Mouse (Mus musculus) erythroblast, embryonic 14.5 days (primary cell): Measurements from ENCODE around the gene Rab24. TPM values are rescaled to one million over a fixed set of nuclear protein-coding genes. Genes with fewer than 3 reads are reported as not detected.

ENCODE experiments used
- H3K27me3 ChIP-seq: 2 replicates; pipeline ENCODE4 v1.6.1; 2012; ENCODE audit warnings: inconsistent platforms; ENCODE audit not compliant: control insufficient read depth
- H3K36me3 ChIP-seq: 2 replicates; pipeline ENCODE4 v1.6.1; 2012; ENCODE audit warnings: mild to moderate bottlenecking, inconsistent platforms; ENCODE audit not compliant: control insufficient read depth
- H3K4me1 ChIP-seq: 2 replicates; pipeline ENCODE4 v1.6.1; 2012; ENCODE audit warnings: inconsistent platforms; ENCODE audit not compliant: control insufficient read depth
- H3K4me3 ChIP-seq: replicated peaks from 2 replicates; pipeline ENCODE3; 2012; ENCODE audit warnings: moderate library complexity, mild to moderate bottlenecking, inconsistent platforms
- H3K9me3 ChIP-seq: 2 replicates; pipeline ENCODE4 v1.6.1; 2012; ENCODE audit warnings: low read length, inconsistent platforms, mixed read lengths; ENCODE audit not compliant: control insufficient read depth
- GATA1 ChIP-seq: IDR thresholded peaks from 2 replicates; pipeline ENCODE4 v1.6.1; 2012; ENCODE audit warnings: low read length, inconsistent platforms, mixed read lengths
- TAL1 ChIP-seq: IDR thresholded peaks from 3 replicates; pipeline ENCODE4 v1.6.1; 2012; ENCODE audit warnings: low read length, inconsistent platforms, mixed read lengths
- polyA plus RNA-seq: library from polyadenylated mRNA; stranded (reverse); fragments of >175 nt; gene quantifications from 2 replicates; pipeline ENCODE4 v1.2.3, GENCODE M21; 2012

The Rab24 gene
- polyA plus RNA-seq, 1 experiment: 11.5 TPM

DNA sequence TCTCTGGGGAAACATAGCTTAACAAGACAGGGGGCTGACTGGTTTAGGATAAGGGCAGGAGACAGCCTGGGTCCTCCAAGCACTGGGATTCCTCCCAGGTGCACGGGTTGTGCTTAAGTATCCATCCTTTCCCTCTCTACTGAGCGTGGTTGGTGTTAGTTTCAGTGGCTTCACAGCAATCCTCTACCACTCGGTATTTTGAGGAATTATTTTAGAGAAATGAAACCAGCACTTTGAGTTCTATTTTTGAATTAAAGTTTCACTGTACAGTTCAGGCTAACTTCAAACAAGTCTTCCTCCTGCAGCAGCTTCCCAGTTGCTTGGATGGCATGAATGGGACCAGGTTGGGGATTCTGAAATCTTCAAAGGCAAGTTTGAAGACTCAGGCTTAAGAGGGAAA, 3.4 kb downstream of the Rab24 start:
- H3K9me3 ChIP-seq: no peaks in the 10 kb centered on the region
- H3K4me1 ChIP-seq: peaks cover 33% of the 10 kb centered on the region
- TF ChIP-seq TAL1: no peak
- TF ChIP-seq GATA1: no peak
- no peak overlapping the region for H3K4me3 ChIP-seq
- H3K27me3 ChIP-seq: no peaks in the 10 kb centered on the region
- peaks cover 82% of the 10 kb centered on the region for H3K36me3 ChIP-seq

- no peaks in the 10 kb centered on the region for H3K27me3 ChIP-seq
- peaks cover 98% of the 10 kb centered on the region for H3K36me3 ChIP-seq
- peaks cover 2% of the 10 kb centered on the region for H3K4me1 ChIP-seq
- no peak for TF ChIP-seq GATA1
- no peak for TF ChIP-seq TAL1
- no peak overlapping the region for H3K4me3 ChIP-seq
- no peaks in the 10 kb centered on the region for H3K9me3 ChIP-seq
Observed at GRCm38 (mm10) chr13:55314891-55315412, 6.8 kb downstream of the Rab24 start.

DNA sequence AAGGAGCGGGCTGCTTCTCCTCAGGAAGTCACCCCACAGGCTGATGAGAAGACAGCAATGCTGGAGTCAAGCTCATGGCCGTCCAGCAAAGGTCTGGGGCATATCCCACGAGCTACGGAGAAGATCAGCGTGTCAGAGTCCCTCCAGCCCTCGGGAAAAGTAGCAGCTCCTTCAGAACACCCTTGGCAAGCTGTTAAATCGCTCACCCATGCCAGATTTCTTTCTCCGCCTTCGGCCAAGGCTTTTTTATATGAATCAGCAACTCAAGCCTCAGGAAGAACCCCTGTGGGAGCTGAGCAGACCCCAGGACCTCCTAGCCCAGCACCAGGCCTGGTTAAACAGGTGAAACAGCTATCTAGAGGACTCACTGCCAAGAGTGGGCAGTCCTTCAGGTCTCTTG, 8.7 kb downstream of the Rab24 start:
- no peaks in the 10 kb centered on the region for H3K9me3 ChIP-seq
- no peak overlapping the region for H3K4me3 ChIP-seq
- no peak for TF ChIP-seq TAL1
- no peak for TF ChIP-seq GATA1
- H3K4me1 ChIP-seq: no peaks in the 10 kb centered on the region; the same call in 1 of the 2 replicates
- no peaks in the 10 kb centered on the region for H3K27me3 ChIP-seq
- peaks cover 93% of the 10 kb centered on the region for H3K36me3 ChIP-seq

GRCm38 (mm10) chr13:55312028-55312630, 9.6 kb downstream of the Rab24 start:
- Histone ChIP-seq H3K27me3 (no peaks in the 10 kb centered on the region), H3K36me3 (peaks cover 93% of the 10 kb centered on the region), H3K4me1 (no peaks in the 10 kb centered on the region; the same call in 1 of the 2 replicates), H3K4me3 (no peak overlapping the region), H3K9me3 (no peaks in the 10 kb centered on the region)
- TF ChIP-seq TAL1: no peak
- no peak for TF ChIP-seq GATA1

DNA sequence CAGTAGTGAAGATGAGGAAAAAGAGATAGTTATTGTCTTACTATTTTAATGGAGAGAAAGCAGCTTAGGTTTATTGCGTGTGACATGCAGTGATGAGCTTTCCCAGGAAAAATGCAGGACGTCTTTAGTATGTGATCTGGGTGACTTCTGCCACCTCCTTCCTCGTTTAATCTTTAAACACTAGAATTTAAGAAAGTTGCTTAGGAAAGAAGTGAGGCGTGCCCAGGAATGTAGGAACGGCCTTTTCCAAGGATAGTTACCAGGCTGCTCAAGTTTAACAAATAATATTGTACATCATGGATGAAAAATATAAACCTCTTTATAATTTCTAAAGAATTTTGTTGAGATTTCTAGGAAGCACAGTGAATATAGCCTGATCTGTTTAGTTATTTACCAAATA, 20.8 kb downstream of the Rab24 start:
- Histone ChIP-seq H3K27me3 (no peaks in the 10 kb centered on the region), H3K9me3 (no peaks in the 10 kb centered on the region), H3K4me3 (no peak overlapping the region), H3K4me1 (no peaks in the 10 kb centered on the region), H3K36me3 (peaks cover 91% of the 10 kb centered on the region)
- no peak for TF ChIP-seq TAL1
- no peak for TF ChIP-seq GATA1

- no peaks in the 10 kb centered on the region for H3K4me1 ChIP-seq
- no peaks in the 10 kb centered on the region for H3K27me3 ChIP-seq
- TF ChIP-seq GATA1 (no peak), TAL1 (no peak)
- H3K9me3 ChIP-seq: no peaks in the 10 kb centered on the region
- peaks cover 90% of the 10 kb centered on the region for H3K36me3 ChIP-seq
- H3K4me3 ChIP-seq: no peak overlapping the region
Observed at GRCm38 (mm10) chr13:55296760-55297159, 25.0 kb downstream of the Rab24 start.

DNA sequence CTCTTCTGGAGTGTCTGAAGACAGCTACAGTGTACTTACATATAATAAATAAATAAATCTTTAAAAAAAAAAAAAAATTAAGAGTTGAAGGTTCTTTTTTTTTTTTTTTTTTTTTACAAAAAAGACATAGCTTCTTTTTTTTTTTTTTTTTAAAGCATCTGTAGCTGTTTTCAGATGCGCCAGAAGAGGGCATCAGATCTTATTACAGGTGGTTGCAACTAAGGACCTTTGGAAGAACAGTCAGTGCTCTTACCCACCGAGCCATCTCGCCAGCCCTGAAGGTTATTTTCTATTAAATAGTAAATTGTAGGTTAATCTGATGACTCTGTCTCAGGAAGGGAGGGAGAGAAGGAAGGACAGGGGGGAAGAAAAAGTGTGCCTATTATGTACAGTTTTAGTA, 32.9 kb downstream of the Rab24 start:
- H3K4me3 ChIP-seq: no peak overlapping the region
- peaks cover 79% of the 10 kb centered on the region for H3K36me3 ChIP-seq
- H3K9me3 ChIP-seq: no peaks in the 10 kb centered on the region
- no peaks in the 10 kb centered on the region for H3K4me1 ChIP-seq
- TF ChIP-seq TAL1: no peak
- TF ChIP-seq GATA1: no peak
- no peaks in the 10 kb centered on the region for H3K27me3 ChIP-seq

- Histone ChIP-seq H3K27me3 (no peaks in the 10 kb centered on the region), H3K9me3 (no peaks in the 10 kb centered on the region), H3K4me1 (no peaks in the 10 kb centered on the region), H3K4me3 (no peak overlapping the region), H3K36me3 (peaks cover 70% of the 10 kb centered on the region)
- TF ChIP-seq GATA1: no peak
- no peak for TF ChIP-seq TAL1
Observed at GRCm38 (mm10) chr13:55277646-55278045, 44.1 kb downstream of the Rab24 start.

DNA sequence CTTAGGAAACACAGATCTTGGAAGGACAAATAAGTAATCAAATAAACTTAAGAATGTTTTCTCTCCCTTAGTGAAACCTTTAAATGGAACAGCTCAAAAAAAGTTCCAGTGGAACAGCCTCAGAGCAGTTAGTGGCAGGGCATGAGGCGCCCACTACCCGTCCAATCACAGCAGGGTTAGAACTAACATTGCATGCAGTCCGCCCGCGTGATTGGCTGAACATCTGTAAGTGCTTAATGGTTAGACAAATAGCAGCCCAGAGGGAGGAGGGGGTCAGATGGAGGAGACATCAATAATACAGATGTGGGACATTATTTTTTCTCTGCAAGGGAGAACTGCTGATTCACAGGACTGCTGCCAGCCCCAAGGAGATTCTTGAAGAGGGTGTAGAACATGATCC, 44.5 kb downstream of the Rab24 start:
- Histone ChIP-seq H3K27me3 (no peaks in the 10 kb centered on the region), H3K36me3 (peaks cover 70% of the 10 kb centered on the region), H3K4me3 (no peak overlapping the region), H3K4me1 (no peaks in the 10 kb centered on the region), H3K9me3 (no peaks in the 10 kb centered on the region)
- TF ChIP-seq GATA1 (no peak), TAL1 (no peak)

Other genes starting within 250 kb of the Rab24 start
- 0.68 and 1.3 TPM in 2 replicates for gene Uimc1, start 221.6 kb downstream of the Rab24 start, polyA plus RNA-seq
- 0.61 and 0.84 TPM in 2 replicates for gene Zfp346, start 216.6 kb downstream of the Rab24 start, polyA plus RNA-seq
- gene Gm17617, start 188.4 kb downstream of the Rab24 start, polyA plus RNA-seq: not detected in 2 replicates
- 0.05 and 0.07 TPM in 2 replicates for gene Fgfr4, start 169.3 kb downstream of the Rab24 start, polyA plus RNA-seq
- 0.20 and 0.48 TPM in 2 replicates for gene Nsd1, start 112.2 kb downstream of the Rab24 start, polyA plus RNA-seq
- gene Prelid1, start 1.4 kb downstream of the Rab24 start, polyA plus RNA-seq: 15.3 and 26.1 TPM in 2 replicates
- gene Mxd3, start 7.9 kb upstream of the Rab24 start, polyA plus RNA-seq: 14.7 and 15.8 TPM in 2 replicates
- gene Lman2, start 40.8 kb upstream of the Rab24 start, polyA plus RNA-seq: 2.9 and 4.8 TPM in 2 replicates
- gene Rgs14, start 47.8 kb upstream of the Rab24 start, polyA plus RNA-seq: 0.03 TPM in 1 of 2 replicates, not detected in the other
- not detected in 2 replicates for gene Slc34a1, start 76.2 kb upstream of the Rab24 start, polyA plus RNA-seq
- gene Pfn3, start 93.3 kb upstream of the Rab24 start, polyA plus RNA-seq: not detected in 2 replicates
- gene F12, start 104.8 kb upstream of the Rab24 start, polyA plus RNA-seq: 0.09 and 0.25 TPM in 2 replicates
- gene Grk6, start 123.1 kb upstream of the Rab24 start, polyA plus RNA-seq: 9.5 and 10.2 TPM in 2 replicates
- 0.08 and 0.23 TPM in 2 replicates for gene Prr7, start 142.3 kb upstream of the Rab24 start, polyA plus RNA-seq
- 0.05 and 0.06 TPM in 2 replicates for gene Dbn1, start 166.2 kb upstream of the Rab24 start, polyA plus RNA-seq
- 1.9 and 3.0 TPM in 2 replicates for gene Pdlim7, start 191.7 kb upstream of the Rab24 start, polyA plus RNA-seq
- 0.54 and 0.67 TPM in 2 replicates for gene Dok3, start 207.3 kb upstream of the Rab24 start, polyA plus RNA-seq
- gene Ddx41, start 214.7 kb upstream of the Rab24 start, polyA plus RNA-seq: 4.7 and 5.2 TPM in 2 replicates
- 9.1 and 10.2 TPM in 2 replicates for gene Fam193b, start 249.2 kb upstream of the Rab24 start, polyA plus RNA-seq